Mouse (Mus musculus) stomach, embryonic 15.5 days (tissue): ENCODE measurements around the gene Usp18. TPM values are rescaled to one million over a fixed set of nuclear protein-coding genes. Genes with fewer than 3 reads are reported as not detected.

ENCODE experiments used
- ATAC-seq: fragments of 200-750 bp; cut with Nextera tagmentation; 2 replicates; pipeline ENCODE4 v1.8.0; 2017; ENCODE audit warnings: low read depth, moderate number of reproducible peaks, moderate TSS enrichment; ENCODE audit not compliant: insufficient read depth, low FRiP score
- H3K27ac ChIP-seq: fragments of 300-500 bp; sonication (generic); 2 replicates; pipeline ENCODE4 v1.5.1; 2015; ENCODE audit warnings: mild to moderate bottlenecking, inconsistent platforms
- H3K27me3 ChIP-seq: fragments of 300-500 bp; sonication (generic); replicated peaks from 2 replicates; pipeline ENCODE4 v1.6.1; 2015; ENCODE audit warnings: inconsistent platforms
- H3K36me3 ChIP-seq: fragments of 300-500 bp; sonication (generic); 2 replicates; pipeline ENCODE4 v1.6.1; 2015; ENCODE audit warnings: inconsistent platforms
- H3K4me1 ChIP-seq: fragments of 300-500 bp; sonication (generic); 2 replicates; pipeline ENCODE4 v1.6.1; 2015; ENCODE audit warnings: inconsistent platforms
- H3K4me2 ChIP-seq: fragments of 300-500 bp; sonication (generic); 2 replicates; pipeline ENCODE4 v1.6.1; 2015; ENCODE audit warnings: mild to moderate bottlenecking, inconsistent platforms
- H3K4me3 ChIP-seq: fragments of 300-500 bp; sonication (generic); replicated peaks from 2 replicates; pipeline ENCODE4 v1.5.1; 2015; ENCODE audit warnings: inconsistent platforms
- H3K9ac ChIP-seq: fragments of 300-500 bp; sonication (generic); 2 replicates; pipeline ENCODE4 v1.6.1; 2015; ENCODE audit warnings: inconsistent platforms
- H3K9me3 ChIP-seq: fragments of 300-500 bp; sonication (generic); 2 replicates; pipeline ENCODE4 v1.6.1; 2016; ENCODE audit warnings: inconsistent platforms
- WGBS: fragments of 180-500 bp; shearing (Covaris S2); methylation state at CpG from one replicate; pipeline ENCODE4 v1.1.7; 2015; 5-methylcytosine and 5-hydroxymethylcytosine counted together
- polyA plus RNA-seq: library from polyadenylated mRNA; unstranded; fragments of >200 nt; fragmentation: Nextera tagmentation; extraction: Ambion mirVana; gene quantifications from 2 replicates; pipeline ENCODE4 v1.2.1, GENCODE M21; 2015

Gene Usp18
- polyA plus RNA-seq, 1 experiment from 2014 or later, result 3.5 TPM

DNA sequence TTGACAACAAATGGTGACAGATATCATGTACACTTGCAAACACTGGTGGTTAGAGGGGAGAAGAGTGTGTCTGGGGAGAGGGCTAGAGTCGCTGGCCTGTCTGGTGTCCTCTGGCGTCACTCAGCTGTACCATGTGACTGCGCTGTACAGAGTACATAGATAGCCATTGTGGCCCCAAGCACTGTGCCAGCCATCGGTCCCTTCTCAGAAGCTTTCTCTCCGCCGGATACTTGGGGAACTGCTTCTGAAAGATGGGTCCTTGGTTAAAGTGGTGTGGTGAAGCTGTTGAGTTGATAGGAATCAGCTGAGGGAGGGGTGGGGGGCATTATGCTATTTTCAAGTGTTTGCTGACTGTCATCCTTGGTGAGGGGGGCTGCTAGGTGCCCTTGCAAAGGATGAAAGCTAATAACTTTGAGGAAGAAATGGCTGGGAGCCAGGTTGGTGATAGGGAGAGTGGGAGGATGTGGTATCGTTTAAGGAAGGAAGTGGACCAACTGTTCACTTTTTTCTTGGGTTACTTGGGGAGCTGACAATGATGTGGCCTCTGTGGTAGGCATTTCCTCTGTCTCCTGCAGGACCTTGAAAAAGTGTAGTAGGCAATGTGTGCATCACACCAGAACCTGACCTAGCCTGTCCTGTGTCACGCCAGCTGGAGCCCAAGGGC lies 30.9 kb upstream of the Usp18 start:
- H3K9me3 ChIP-seq, result no peaks in the 10 kb centered on the region
- H3K27me3 ChIP-seq, result peaks cover 20% of the 10 kb centered on the region
- no peak for ATAC-seq
- no peak overlapping the region for H3K4me3 ChIP-seq
- 72% methylated on average over 8 of the region's 8 CpGs for WGBS
- H3K4me2 ChIP-seq, result no peak overlapping the region
- no peak overlapping the region for H3K9ac ChIP-seq
- H3K36me3 ChIP-seq, result no peaks in the 10 kb centered on the region
- H3K27ac ChIP-seq, result no peak overlapping the region
- peaks cover 16% of the 10 kb centered on the region for H3K4me1 ChIP-seq

DNA sequence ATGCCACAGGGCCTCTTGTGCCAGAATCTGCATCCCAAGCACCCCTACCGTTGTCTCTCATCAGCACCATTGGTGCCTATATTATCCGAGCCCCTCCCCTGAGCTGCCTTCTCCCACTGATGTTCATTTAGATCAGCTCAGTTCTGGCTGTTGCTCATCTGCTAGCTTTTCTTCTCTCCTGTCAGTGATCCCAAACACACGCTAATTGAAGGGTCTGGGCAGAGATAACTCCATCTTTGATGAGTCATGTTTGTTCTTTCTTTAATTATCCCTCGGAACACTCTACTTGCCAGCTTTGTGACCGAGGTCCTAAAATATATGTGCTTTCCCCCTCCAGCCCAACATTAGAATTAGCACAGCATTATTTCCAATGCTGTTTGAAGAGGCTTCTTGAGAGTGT lies 30.4 kb upstream of the Usp18 start:
- Histone ChIP-seq H3K9me3 (no peaks in the 10 kb centered on the region), H3K4me1 (peaks cover 14% of the 10 kb centered on the region), H3K27ac (no peak overlapping the region), H3K27me3 (peaks cover 17% of the 10 kb centered on the region), H3K4me3 (no peak overlapping the region), H3K4me2 (no peak overlapping the region), H3K36me3 (no peaks in the 10 kb centered on the region), H3K9ac (no peak overlapping the region)
- no peak for ATAC-seq
- 66% methylated on average over 5 of the region's 5 CpGs for WGBS

DNA sequence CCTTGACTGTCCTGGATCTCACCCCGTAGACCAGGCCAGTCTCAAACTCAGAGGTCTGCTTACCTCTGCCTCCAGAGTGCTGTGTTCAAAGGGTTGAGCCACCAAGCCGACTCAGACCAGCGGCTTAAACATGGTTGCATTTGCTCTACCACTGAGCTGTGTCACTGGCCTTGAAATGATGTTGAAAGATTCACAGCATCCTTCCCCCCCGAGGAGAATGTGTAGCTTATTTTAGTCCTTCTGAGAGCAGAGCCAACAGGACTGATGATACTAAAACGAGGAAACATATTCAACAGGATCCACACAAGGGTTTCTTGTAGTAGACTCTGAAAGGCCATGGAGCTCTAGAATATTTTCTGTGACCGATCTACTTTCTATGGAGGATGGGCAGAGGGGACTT lies 29.8 kb upstream of the Usp18 start:
- Histone ChIP-seq H3K4me2 (no peak overlapping the region), H3K4me3 (no peak overlapping the region), H3K36me3 (no peaks in the 10 kb centered on the region), H3K4me1 (peaks cover 9% of the 10 kb centered on the region; the same call in 1 of the 2 replicates), H3K9me3 (no peaks in the 10 kb centered on the region), H3K27me3 (peaks cover 12% of the 10 kb centered on the region), H3K27ac (no peak overlapping the region), H3K9ac (no peak overlapping the region)
- ATAC-seq, result no peak
- 79% methylated on average over 6 of the region's 6 CpGs for WGBS

DNA sequence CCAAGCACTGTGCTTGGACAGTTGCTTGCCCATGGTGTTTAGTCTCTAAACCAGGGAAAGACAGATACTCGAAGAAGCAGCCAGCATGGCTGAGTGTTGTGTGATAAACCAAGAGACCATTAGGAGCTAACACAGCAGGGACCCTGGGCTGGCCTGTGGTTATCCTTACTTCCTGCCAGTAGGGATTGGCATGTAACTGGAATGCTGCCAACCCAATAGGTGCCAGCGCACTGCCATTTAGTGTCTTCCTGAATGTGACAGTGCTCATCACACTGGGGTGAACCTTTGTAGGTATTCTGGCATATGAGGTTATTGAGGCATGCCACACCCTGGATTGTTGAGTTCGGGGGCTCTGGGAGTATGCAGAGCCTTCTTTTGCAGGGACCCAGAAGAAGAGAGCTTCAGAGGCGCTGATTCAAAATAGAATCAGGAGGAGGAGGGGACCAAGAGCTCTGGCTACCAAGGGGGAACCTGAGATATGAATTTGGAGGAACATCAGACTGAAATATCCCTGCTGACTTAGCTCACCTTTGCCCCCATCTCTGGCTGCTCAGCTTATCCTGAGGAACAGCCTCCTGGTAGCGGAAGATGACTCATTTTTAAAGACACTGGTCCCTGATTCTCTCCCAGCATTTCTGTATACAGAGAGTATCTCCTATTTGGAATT lies 29.0 kb upstream of the Usp18 start:
- Histone ChIP-seq H3K36me3 (no peaks in the 10 kb centered on the region), H3K4me2 (no peak overlapping the region), H3K4me3 (no peak overlapping the region), H3K9ac (no peak overlapping the region), H3K27ac (no peak overlapping the region), H3K27me3 (peaks cover 3% of the 10 kb centered on the region), H3K4me1 (0 out of 2 replicates have a peak, but pooled peaks cover 3% of the 10 kb centered on the region), H3K9me3 (no peaks in the 10 kb centered on the region)
- WGBS, result 77% methylated on average over 5 of the region's 5 CpGs
- no peak for ATAC-seq

DNA sequence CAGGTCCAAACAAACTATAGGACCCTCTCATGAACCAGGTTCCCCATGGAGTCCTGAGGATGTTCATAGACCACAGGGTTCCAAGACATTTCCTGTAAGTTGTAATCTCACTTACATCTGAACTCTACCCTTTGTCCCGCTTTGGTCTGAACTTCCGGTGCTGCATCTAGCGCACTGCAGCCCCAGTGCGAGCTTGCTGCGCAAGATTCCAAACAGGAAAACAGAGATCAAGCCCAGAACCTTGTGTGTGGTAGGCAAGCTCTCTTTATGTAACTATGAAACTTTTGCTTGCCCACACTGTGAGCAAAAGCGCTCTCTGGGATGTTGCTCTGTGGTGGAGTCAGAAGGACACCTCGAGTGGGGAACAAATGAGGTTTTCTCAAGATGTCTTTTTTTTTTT lies 27.7 kb upstream of the Usp18 start:
- Histone ChIP-seq H3K9ac (no peak overlapping the region), H3K4me1 (no peaks in the 10 kb centered on the region), H3K4me3 (no peak overlapping the region), H3K36me3 (no peaks in the 10 kb centered on the region), H3K27me3 (no peaks in the 10 kb centered on the region), H3K27ac (no peak overlapping the region), H3K9me3 (no peaks in the 10 kb centered on the region), H3K4me2 (no peak overlapping the region)
- WGBS, result 80% methylated on average over 7 of the region's 7 CpGs
- ATAC-seq, result no peak

DNA sequence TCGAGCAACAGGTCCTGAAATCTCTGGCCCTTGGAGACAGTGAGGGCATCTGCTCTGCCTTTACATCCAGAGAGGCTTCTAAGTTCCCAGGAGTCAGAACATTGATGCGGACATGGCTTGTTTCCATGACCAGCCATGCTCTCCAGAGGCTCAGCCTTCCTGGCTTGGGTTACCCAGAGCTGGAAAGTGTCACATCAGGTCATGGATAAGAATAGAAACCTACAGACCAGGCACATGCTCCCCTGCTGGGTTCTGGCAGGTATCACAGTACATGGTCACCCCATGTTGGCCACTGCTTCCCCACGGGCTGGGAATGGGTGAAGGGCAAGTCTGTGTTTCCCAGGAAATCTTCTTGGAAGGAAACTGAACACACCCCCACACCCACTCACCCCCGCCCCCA lies 26.3 kb upstream of the Usp18 start:
- Histone ChIP-seq H3K27ac (no peak overlapping the region), H3K36me3 (no peaks in the 10 kb centered on the region), H3K9ac (no peak overlapping the region), H3K9me3 (no peaks in the 10 kb centered on the region), H3K4me1 (no peaks in the 10 kb centered on the region), H3K4me2 (no peak overlapping the region), H3K27me3 (no peaks in the 10 kb centered on the region), H3K4me3 (no peak overlapping the region)
- ATAC-seq, result no peak
- 80% methylated on average over 4 of the region's 4 CpGs for WGBS

DNA sequence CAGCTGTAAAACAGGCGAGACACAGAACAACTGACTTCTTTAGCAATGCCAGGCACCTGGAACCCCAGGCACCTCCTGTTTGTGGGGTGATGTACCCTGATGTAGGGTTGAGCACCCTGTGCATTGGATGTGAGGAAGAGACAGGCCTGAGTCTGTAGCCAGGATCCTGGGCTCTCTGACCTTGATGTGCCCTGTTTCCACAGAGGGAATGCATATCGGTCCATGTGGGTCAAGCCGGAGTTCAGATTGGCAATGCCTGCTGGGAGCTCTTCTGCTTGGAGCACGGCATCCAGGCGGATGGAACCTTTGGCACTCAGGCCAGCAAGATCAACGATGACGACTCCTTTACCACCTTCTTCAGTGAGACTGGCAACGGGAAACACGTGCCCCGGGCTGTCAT lies 25.5 kb upstream of the Usp18 start:
- 88% methylated on average over 10 of the region's 10 CpGs for WGBS
- Histone ChIP-seq H3K4me1 (no peaks in the 10 kb centered on the region), H3K9ac (no peak overlapping the region), H3K36me3 (no peaks in the 10 kb centered on the region), H3K27ac (no peak overlapping the region), H3K4me3 (no peak overlapping the region), H3K9me3 (no peaks in the 10 kb centered on the region), H3K27me3 (no peaks in the 10 kb centered on the region), H3K4me2 (no peak overlapping the region)
- no peak for ATAC-seq

DNA sequence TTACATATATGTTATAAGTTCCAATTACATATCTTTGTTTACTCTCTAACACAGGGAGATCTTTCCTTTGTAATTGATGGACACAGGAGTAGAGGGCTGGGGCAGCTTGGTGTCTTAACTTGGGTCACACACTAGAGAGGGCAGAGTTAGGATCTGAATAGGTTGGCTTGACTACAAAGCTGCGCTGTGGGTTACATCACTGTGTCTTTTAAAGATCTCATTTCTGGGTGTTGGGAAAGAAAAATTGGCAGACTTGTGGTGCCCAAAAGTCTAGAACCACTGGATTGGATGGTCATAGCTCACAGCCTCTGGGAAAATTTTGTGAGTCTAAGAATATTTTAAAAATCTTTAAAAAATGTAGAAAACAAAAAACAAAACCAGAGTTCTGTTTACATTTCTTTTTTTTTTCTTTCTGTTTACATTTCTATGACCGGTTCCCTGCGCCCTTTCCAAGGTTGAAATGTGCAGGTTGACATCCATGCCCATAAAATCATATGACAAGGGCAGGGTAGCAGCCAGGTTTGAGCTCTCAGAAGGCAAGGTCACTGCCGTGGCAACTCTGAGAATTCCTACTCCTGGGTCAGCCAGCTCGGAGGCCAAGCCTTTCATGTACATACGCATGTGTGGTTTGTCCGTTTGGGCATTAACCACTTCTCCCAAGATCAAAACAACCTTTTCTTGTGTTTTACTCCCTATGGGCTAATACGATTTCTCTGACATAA lies 23.7 kb upstream of the Usp18 start:
- no peak for ATAC-seq
- 70% methylated on average over 8 of the region's 8 CpGs for WGBS
- no peaks in the 10 kb centered on the region for H3K9me3 ChIP-seq
- no peak overlapping the region for H3K4me3 ChIP-seq
- no peaks in the 10 kb centered on the region for H3K4me1 ChIP-seq
- H3K9ac ChIP-seq, result no peak overlapping the region
- H3K36me3 ChIP-seq, result no peaks in the 10 kb centered on the region
- H3K27ac ChIP-seq, result no peak overlapping the region
- H3K4me2 ChIP-seq, result no peak overlapping the region
- H3K27me3 ChIP-seq, result no peaks in the 10 kb centered on the region

DNA sequence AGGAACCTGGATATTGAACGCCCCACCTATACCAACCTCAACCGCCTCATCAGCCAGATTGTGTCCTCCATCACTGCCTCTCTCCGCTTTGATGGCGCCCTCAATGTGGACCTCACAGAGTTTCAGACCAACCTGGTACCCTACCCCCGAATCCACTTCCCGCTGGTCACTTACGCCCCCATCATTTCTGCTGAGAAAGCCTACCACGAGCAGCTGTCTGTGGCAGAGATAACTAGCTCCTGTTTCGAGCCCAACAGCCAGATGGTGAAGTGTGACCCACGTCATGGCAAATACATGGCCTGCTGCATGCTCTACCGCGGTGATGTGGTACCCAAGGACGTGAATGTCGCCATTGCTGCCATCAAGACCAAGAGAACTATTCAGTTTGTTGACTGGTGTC lies 22.7 kb upstream of the Usp18 start:
- Histone ChIP-seq H3K9me3 (no peaks in the 10 kb centered on the region), H3K36me3 (no peaks in the 10 kb centered on the region), H3K27me3 (no peaks in the 10 kb centered on the region), H3K27ac (no peak overlapping the region), H3K9ac (no peak overlapping the region), H3K4me1 (no peaks in the 10 kb centered on the region), H3K4me3 (no peak overlapping the region), H3K4me2 (no peak overlapping the region)
- no peak for ATAC-seq
- WGBS, result 95% methylated on average over 14 of the region's 14 CpGs

DNA sequence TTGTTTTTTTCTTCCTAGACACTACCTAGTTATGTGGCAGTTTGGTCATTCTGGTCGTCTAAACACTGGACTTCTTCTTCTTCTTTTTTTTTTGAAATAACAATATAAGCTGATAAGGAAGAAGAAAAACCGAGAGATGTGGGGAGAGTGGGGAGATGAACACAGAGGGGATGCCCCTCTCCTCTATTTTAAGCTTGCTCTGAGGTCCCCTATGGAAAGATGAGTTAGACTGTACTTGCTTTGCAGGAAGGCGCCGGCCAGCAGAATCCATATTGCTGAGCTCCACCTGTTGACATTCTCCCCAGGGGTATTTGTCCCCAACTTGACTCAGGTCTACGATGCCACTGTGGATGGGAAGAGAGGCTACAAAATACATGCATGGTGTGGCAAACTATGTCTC lies 21.6 kb upstream of the Usp18 start:
- no peak overlapping the region for H3K4me2 ChIP-seq
- no peaks in the 10 kb centered on the region for H3K4me1 ChIP-seq
- H3K27ac ChIP-seq, result no peak overlapping the region
- no peak overlapping the region for H3K4me3 ChIP-seq
- 54% methylated on average over 5 of the region's 5 CpGs for WGBS
- H3K9ac ChIP-seq, result no peak overlapping the region
- no peaks in the 10 kb centered on the region for H3K27me3 ChIP-seq
- no peaks in the 10 kb centered on the region for H3K9me3 ChIP-seq
- no peaks in the 10 kb centered on the region for H3K36me3 ChIP-seq
- ATAC-seq, result no peak

DNA sequence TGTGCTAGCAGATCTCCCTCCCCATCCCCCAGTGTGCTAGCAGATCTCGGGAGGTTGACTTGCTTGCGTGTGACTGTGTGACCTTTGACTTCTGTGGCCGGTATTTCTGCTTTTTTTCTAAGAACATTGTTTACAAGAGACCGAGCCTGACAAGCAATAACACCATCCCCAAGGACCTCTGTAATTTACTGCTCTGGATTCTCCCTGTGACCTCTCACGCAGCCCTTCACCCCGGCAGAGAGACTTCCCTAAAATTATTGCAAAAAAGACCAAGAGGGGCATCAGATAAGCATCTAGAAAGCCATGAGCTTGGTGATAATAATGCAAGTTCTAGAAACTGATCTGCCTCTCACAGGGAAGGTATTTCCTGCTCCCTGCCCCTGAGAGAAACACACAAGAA lies 20.7 kb upstream of the Usp18 start:
- H3K27me3 ChIP-seq, result no peaks in the 10 kb centered on the region
- no peak for ATAC-seq
- H3K9me3 ChIP-seq, result no peaks in the 10 kb centered on the region
- H3K4me1 ChIP-seq, result no peaks in the 10 kb centered on the region
- H3K4me3 ChIP-seq, result no peak overlapping the region
- WGBS, result 11% methylated on average over 6 of the region's 6 CpGs
- H3K36me3 ChIP-seq, result no peaks in the 10 kb centered on the region
- H3K9ac ChIP-seq, result no peak overlapping the region
- no peak overlapping the region for H3K4me2 ChIP-seq
- no peak overlapping the region for H3K27ac ChIP-seq

DNA sequence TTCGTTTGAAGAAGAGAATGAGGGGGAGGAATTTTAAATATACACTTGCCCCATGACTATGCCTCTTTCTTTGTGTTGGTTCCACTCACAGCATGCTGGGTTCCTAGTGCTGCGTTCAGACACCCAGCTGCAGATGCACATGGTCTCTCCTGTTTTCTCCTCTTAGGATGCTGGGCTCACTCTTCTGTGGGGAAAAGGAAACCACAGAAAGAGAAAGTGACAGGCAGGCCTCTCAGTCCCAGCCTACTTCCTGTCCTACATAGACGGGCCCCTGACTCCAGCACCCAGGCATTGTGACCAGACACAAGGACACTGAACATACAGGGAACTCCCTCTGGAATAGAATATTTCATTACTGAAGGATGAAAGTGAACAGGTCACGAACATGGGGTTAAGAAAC lies 19.7 kb upstream of the Usp18 start:
- Histone ChIP-seq H3K4me3 (no peak overlapping the region), H3K4me2 (no peak overlapping the region), H3K9ac (no peak overlapping the region), H3K4me1 (no peaks in the 10 kb centered on the region), H3K27ac (no peak overlapping the region), H3K36me3 (no peaks in the 10 kb centered on the region), H3K9me3 (no peaks in the 10 kb centered on the region), H3K27me3 (no peaks in the 10 kb centered on the region)
- ATAC-seq, result no peak
- WGBS, result 44% methylated on average over 4 of the region's 4 CpGs
